Mouse (Mus musculus) E14TG2a.4 (cell line): Measurements from ENCODE around the gene Rad9a.

ENCODE experiments used
- CTCF ChIP-seq: conservative IDR thresholded peaks from 2 replicates; pipeline ENCODE4 v1.5.1; 2014; ENCODE audit warnings: low read length
- NANOG ChIP-seq: IDR thresholded peaks from 2 replicates; pipeline ENCODE4 v1.6.1; 2014; ENCODE audit warnings: borderline replicate concordance, low read length, mixed read lengths

DNA sequence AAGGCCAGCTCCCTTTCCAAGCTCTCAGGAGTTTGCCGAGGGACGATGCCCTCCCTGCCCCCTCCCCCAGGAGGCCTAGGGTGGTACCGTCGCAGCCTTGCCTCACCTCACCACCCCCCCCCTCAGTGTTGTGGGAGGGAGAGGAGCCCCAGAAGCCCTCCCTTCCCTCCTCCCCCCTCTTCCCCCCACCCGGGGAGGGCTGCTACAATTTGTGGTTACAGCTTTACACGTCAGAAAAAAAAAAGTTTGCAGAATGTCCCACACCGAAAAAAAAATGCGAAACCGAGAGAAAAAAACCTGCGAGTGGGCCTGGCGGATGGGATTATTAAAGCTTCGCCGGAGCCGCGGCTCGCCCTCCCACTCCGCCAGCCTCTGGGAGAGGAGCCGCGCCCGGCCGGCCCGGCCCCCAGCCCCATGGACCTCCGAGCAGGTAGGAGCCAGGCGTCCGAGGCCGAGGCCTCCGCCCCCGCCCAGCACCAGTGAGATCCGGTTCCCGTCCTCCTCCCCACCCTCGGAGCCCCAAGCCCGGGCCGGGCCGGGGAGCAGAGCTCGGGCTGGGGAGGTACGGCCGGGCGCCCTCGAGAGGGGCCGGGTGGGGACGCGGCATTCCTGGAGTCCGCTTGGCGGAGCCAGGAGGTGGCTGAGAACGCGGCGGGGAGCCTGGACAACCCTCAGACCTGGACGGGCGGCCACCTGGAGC is 12.8 kb upstream of the Rad9a start, which contains the start of the genes Clcf1 and AC109138.7:
- no peak for TF ChIP-seq CTCF
- no peak for TF ChIP-seq NANOG
